Mouse (Mus musculus): ENCODE measurements around the gene Ltbp1.

Ltbp1 gene

DNA sequence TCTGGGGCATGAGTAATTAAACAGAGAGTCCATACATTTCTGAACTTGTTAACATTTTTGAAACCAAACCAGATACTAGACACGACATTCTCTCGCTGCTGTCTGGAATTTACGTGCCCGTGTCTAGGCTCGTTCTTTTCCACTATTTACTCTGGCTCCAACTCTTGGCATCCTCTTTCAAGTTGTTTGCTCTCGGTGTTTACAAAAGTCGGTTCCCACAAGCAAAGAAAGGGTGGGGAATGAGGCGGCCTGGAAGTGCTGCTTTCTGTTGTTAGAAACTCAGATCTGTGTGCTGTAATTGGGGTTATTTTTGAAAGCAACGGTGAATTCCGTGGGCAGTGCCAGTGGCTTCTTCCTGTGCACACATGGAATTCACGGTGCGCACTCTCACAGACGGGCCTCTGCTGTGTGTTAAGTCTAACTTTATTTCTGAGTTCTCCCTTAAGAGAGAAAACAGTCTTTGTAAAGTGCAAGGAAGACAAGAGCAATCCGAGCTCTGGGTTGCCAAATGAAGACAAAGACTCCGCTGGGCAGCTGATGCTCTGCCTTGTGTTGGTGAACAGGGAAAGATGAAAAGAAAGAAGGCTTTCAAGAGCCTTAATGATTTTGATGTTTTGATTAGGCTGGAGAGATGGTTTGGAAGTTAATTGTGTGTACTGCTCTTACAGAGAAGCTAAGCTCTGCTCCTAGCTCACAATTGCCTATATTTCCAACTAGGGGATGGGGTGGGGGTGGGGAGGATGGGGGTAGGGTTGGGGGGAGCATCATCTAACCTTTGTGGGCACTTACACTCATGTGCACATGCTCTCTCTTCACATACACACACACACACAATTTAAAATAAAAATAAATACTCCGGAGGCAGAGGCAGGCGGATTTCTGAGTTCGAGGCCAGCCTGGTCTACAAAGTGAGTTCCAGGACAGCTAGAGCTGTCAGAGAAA, 302.0 kb downstream of the Ltbp1 start:
- DNase-seq = no peak

DNA sequence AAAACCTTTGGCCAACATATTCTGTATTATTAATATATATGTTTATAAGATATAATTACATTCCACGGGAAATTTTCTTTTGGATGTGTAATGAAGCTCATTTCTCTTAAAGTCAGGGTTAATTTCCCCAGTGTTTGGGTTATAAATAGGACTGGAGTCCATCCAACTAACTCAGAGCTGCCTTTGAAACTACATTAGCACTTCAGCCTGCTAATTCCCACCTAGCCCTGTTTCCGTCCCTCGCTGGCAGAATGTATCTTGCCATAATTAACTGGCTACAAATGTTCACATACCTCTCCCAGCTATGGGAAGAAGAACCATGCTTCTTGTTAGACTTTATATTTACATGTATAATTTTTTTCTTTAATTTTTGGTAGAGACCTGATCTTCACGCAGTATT, 311.7 kb downstream of the Ltbp1 start:
- DNase-seq = no peak

DNA sequence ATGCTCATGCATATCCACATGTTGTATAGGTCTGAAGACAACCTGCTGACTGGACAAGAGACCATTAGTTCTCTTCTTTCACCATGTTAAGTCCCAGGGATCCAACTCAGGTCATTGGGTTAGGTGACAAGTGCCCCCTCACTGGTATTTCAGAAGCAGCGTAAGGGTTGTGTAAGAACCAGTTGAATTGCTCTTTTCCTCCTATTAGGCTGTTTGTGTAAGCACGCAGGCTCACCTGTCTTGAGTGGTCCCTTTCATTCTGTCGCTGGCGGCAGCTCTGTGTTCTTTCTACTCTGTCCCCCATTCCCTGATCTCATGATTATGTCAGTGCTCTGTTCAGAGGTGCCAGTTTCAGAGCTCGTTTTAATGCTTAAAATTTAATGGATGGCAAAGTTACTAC, 317.9 kb downstream of the Ltbp1 start:
- no peak for DNase-seq

DNA sequence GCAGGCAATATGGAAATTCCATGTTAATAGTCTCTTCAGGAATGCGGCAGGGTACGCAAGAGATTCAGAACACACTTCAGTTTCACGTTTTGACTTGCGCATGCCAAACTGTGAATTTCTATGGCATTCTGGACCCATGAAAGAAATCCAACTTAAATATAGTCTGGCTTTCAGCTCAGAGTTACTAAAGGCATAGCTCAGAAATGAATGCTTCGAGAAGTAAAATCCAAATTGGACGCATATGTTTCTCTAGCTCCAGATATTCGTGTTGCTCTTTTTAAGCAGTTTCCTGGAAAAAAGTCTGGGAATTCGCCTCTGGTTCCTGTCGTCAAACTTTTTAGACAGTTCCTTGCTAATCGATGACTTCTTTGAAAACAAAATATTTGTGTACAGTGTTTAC, 318.4 kb downstream of the Ltbp1 start:
- DNase-seq = no peak

DNA sequence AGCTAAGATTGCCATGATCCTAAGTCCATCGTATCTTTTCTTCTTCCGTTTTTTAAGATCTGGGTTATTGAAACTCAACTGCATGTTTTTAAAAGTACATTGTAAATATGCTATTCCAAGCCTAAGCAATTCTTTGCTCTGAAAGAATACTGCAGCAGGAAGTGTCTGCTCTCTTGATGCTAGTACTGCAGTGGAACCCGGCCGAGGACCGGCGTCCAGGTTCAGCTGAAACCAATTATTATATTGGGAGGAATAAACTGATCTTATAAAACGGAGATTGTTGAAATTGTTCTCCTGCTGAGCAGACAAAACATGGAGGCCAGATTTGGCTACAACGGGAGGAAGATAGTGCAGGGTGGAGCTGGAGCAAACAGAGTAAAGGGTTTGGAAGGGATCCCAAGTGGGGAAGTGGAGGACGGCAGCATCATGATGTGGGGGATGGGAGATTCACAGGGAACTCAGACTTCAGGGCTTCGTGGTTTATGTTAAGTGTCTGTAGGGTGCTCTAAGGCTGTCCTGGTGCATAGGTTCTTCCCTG, 322.8 kb downstream of the Ltbp1 start:
- DNase-seq = no peak

DNA sequence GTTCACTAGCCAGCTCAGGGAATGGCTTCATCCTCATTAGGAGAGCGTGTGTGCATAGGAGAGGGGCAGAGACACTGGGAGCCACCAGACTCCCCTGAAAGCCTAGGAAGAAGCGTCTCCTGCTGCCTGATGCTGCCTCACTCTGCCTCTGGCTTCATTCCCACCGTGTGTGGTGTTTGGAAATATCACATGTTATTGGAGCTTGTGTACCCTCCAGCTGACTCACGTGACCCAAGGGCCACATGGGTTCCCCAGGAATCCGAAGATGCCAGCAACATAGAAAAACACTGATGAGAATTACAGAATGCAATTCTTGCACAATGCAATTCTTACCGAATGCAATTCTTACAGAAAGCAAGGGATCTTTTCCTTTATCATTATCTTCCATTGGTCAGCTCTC, 325.0 kb downstream of the Ltbp1 start:
- no peak for DNase-seq

DNA sequence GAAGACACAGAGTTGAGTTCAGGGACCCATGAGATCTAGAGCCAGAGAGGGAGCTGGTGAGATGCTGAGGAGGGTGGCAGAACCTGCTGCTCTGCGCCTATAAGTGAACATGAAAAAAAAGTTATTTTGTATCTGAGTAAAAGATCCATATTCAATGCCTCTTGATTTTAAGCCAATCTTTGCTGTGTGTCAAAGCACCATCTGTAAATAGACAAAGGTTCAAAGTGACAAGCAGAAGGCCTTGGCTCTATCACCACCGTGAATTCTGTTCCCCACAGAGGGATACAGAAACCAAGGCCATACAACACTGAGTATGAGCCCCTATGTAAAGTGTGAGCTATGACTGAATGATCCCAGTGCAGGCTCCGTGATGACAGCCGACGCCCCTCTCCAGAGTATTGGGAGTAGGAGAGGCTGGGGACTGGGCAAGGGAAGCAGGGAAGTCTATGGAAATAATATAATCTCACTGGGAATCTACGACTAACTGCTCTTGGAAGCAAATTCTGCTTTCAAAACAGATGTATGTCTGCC, 326.1 kb downstream of the Ltbp1 start:
- no peak for DNase-seq

DNA sequence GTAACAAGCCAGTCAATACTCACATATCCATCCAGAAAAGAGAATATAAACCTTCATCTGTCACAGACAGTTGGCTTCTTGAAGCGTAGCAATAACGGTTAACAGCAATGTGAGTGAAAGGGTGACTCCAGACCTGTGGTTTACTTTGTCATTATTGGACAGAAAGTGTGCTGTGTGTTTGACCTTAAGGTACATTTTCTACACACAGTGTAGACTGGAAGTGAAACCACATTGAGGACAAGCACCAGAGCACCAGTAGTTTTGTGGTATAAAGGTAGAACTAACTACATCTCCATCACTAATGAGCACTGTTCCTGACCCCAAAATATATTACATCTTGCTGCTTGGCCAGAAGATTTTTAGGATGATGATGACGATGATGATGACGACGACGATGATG, 326.9 kb downstream of the Ltbp1 start:
- DNase-seq = no peak

DNA sequence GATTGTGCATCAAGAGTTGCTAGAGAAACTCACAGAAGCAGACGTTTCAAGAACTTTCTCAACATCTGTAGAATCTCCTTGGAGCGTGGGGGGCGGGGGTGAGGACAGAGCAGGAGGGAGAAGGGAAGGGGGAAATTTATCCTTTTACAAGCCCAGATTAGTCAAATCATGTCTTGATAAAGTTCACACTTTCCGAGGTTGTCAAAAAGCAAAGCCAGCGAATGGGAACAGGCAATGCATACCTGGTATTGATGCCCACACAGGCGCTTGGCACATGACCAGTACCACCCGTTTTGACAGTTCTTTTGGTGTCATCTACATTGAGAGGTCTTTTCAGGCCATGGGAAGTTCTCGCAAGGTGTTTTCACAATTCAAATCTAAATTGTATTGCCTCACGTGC, 327.6 kb downstream of the Ltbp1 start:
- no peak for DNase-seq

DNA sequence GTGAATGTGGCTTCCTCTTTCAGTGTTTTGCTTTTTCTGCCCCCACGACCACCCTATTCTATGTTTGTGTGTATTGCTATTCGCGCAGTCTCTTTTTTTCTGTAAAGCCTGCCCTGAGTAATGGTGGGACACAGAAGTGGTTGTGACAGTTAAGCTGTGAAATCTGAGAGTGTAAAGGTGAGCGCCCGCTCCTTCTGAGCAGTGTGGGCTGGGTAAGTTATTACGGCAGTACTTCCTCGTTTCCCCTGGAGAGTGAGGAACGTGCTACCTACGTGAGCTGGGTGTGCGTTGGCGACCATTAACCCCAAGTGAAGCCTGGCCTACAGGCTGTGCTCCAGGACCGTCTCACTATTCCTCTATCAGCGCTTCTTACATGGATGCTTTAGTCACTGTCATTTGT, 328.4 kb downstream of the Ltbp1 start:
- no peak for DNase-seq

DNA sequence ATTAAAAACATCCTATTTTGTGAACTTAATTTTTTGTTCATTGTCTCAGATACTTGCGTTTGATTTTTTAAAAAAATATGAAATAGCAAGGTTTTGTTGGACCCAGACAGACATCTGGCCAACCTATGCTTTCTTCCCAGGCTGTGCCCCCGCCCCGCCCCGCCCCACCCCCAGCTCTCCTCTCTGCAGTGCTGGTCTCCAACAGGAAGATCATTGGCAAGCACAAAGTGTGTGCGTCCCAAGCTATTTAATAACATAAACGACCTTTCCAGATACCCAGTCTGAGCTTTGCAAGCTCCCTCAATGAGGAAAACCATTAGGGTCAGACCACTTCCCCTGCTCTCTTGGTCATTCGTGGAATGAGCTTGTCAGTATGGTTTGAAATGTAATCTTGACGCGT, 330.3 kb downstream of the Ltbp1 start:
- no peak for DNase-seq

DNA sequence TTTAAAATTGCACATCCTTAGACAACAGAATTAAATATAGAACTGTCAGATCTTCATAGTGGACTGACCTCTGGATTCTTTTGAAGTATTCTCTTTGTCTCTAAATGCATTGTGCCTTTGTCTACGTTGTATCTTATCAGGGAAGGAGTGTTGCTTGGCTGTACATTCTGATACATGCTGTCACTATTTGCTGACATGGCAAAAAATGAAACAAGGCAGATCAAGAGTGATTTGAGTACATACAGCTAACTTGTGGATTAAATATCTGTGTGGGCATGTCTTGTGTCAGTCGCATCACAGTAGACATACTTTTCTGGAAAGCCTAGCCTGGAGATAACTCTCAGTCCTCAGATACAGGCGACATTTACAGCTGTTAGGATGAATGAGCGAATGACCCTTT, 335.9 kb downstream of the Ltbp1 start:
- DNase-seq = no peak

DNA sequence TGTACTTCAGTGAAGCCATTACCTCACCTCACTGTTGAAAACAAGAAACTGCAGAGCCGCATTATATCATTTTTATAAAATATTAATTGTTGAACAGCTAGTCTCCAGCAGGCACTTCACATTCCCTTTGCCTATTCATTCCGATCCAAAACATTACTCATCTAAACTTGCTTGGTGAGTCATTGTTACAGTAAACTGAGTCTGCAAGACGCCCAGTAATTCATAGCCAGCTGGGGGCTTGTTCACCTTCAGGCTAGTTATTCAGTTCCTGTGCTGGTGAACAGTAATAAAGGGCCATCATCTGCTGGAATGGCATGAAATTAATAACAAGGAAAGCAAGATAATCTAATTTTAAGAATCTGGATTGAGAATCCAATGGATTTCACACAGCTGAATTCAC, 339.7 kb downstream of the Ltbp1 start:
- DNase-seq = no peak

DNA sequence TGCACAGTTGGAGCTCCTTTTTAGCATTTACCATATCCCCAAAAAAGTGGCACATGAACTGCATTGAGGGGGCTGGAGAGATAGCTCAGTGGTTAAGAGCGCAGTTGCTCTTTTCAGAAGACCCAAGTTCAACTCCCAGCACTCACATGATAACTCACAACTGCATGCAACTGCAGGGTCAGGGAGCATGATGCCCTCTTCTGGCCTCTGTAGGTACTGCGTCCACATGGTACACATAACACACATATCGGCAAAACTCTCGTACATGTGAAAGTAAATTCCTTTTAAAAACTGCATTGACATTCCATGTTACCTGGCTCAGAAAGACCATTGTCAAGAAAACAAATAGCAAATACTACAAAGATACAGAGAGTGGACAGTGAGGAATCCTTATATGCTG, 342.0 kb downstream of the Ltbp1 start:
- no peak for DNase-seq

DNA sequence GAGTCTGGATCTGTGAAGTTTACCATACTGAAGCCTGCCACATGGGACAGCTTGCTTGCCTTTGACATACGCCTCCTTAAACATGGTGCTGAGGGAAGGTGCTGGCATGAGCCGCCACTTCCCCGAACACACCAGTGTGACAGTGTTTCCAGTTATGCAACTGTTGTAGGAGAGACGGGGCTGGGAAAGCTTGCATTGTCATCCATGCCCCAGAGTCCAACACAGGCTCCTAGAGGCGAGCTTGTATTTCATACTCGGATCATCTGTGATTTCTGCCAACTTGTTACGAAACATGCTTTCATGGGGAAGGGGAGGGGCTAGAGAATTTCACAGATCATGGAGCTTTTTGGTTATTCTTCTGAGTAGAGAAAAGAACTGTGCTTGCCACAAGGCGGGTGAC, 343.7 kb downstream of the Ltbp1 start:
- peak in 1 of 2 experiments; percentile 1 for DNase-seq

DNA sequence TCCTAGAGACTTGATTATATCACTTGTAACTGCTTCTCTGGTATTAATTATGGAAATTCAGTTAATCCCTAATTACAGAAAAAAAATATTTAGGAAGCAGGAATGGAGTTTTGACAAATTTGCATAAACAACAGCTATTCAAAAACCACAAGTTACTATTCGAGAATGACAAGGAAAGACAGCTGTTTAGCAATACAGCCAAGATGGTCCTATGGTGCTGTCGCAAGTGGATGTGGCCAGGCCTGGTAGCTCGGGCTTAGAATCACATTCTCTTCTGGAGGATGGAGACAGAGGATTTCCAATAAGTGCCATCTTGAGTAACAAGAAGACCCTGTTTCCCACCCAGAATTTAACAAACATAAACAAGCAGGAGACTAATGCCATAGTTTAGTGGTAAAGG, 344.2 kb downstream of the Ltbp1 start:
- no peak for DNase-seq

DNA sequence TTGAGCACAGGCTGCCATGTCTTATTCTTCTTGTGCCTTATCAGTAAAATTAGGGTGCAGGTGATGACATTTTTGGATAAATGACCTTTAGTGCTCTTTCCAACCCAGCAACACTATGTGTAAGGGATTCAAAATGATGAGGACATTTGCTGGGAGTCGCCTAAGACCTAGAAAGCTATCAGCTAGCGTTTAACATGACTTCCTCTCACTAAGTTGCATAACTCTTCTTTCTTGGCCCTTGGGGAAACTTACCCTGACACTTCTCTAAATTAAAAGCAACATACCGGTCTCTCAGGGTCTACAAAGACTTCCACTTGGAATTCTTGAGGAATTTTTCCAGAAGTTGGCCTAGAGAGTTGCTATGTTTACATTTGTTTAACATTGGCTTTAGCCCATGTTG, 348.0 kb downstream of the Ltbp1 start:
- DNase-seq = no peak

DNA sequence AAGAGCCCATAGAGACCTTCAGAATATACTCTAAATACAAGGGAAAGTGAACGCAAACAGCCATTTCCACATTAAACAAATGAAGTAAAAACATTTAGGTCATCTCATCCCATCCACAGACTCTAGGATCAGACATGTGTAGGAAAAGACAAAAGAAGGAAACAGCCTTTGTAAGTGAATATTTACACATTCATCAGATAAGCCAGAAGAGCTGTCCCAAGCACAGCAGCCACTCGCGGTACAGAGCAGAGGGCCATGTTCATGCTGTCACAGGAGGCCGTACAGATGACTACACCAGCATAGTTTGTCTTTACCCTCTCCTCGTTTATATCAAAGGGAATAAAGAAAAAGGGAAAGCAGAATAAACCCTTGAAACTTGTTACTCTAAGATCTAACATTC, 350.1 kb downstream of the Ltbp1 start:
- no peak for DNase-seq

DNA sequence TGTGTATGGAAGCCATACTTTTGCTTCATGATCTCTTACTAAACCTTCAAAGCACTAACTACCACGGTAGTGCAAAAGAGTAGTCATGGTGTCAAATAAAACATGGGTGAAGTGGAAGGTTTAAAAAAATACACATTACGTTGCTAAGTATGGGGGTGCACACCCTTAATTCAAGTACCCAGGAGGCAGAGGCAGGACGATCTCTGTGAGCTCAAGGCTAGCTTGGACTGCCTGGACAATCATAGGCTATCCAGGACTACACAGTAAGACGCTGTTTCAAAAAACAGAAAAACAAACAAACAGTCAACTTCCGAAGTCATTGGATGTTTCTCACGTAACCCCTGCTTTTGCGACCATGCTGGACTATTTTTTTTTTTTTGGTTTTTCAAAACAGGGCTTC, 354.7 kb downstream of the Ltbp1 start:
- no peak for DNase-seq

DNA sequence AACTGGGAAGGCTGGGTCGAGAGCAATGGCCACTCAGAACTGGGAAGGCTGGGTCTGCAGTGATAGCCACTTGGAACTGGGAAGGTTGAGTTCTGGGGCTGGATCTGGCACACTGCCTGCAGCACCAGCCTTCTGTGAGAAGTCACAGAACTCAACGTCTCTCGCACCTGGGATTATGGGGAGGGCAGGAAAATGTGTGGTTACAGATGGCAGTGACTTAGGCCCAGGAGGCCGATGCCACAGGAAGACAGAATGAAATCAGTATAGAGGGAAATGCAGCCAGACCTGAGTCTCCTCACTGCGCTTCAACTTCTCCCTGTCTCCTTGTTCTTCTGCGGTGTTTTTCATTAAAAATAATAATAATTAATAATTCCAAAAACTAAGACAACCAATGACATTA, 361.0 kb downstream of the Ltbp1 start:
- peak in 1 of 2 experiments; percentile 21 for DNase-seq

DNA sequence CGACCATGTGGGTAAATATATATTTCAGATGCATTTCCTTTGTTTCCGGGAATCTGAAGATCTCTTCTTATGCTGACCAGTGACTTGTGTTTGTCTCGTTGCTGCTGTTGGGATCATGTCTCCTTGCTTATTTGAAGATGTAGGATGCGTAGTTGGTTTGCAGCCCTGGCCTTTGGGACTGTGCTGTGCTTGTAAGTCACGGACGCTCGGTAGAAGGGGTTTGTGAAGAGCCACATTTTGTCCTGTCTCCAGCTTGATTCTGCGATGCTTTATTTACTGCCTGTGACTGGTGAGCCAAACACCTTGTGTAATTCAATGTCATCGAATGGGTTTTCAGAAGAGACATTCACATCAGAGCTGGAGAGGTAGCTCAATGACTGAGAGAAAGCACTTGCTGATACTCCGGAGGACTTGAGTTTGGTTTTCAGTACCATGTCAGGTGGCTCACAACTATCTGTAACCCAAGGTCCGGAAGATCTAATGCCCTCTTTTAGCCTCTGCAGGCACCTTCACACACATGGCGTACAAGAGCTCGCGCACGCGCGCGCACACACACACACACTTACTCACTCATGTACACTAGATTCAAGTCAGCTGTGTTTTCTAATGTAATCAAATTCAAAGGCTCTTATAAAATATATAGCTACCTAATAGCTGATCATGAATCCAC, 362.3 kb downstream of the Ltbp1 start:
- DNase-seq = no peak

DNA sequence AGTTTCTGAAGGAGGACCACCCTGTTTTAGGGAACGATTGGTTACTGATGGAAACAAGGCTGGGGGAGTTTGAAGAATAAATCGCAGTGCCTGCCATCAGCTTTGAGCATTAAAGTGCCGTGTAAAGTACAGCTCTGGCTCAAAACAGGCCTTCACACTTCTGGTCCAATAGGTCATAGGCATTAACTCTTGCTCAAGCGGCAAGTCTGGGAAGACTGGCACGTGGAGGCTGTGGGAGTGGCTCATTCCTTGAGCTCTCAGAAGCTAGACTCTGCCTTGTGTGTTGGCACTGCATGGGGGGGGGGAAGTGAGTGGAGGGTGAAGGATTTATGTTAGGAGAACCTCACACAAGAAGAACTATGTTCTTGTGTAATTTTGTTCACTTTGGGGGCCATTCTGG, 363.2 kb downstream of the Ltbp1 start:
- DNase-seq = no peak

DNA sequence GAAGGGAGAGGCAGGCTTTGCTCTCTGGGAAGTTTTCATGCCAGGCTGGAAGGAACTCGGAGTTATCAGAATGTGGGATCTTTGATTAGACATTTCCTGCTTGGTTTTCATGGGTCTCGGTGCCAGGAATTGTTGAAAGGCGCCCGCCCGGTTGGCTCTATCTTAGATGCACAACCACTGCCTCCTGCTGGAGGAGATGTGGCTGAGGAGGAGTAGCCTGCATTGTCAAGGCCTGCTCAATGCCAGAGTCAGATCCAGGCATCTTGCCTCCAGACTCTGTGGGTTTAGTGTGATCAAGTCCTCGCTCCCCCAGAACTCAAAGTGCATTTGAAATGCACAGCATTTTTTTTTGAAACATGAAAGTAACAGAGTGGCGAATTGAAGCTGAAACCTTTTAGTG, 364.0 kb downstream of the Ltbp1 start:
- peak in 1 of 2 experiments; percentile 16 for DNase-seq

DNA sequence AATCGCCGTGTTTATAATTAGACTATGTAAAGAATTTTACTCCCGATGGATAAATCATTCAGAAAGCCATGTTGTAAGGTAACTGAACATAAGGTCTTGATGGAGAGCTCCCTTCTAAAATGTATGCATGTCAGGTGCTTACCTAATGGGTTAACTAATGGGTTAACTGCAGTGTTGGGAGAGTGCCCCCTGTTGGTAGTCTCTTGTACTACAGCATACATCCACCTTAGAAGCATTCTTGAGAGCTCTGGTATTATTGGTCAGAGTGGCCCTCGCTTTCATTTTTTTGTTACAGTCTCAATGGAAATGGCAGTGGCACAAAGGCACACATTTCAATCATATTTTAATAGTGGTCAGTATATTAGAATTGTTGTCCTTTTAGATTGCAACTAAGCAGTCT, 364.8 kb downstream of the Ltbp1 start:
- peak; percentile 20 to 31 for DNase-seq
